Mouse (Mus musculus): ENCODE results near the gene Slc35c1. TPM values are rescaled to one million over a fixed set of nuclear protein-coding genes. Genes with fewer than 3 reads are reported as not detected.

Slc35c1 gene
- polyA plus RNA-seq, 1 experiment from 2014 or later, result 8.7 TPM

GRCm38 (mm10) chr2:92461215-92461614 lies 877 bp upstream of the Slc35c1 start:
- H3K27ac ChIP-seq (ENCODE audit: low read depth, low read length), result no peak overlapping the region
- WGBS, result 87% methylated on average over 1 of the region's 1 CpGs
- ATAC-seq (no peak), DNase-seq (ENCODE audit: low spot score) (no peak)
- H3K27me3 ChIP-seq (replicated peaks; ENCODE audit: control insufficient read depth, insufficient read depth, low read length), result no peaks in the 10 kb centered on the region
- no peaks in the 10 kb centered on the region for H3K36me3 ChIP-seq (ENCODE audit: control insufficient read depth, insufficient read depth, low read length)
- H3K9ac ChIP-seq (ENCODE audit: low read length), result no peak overlapping the region
- no peak overlapping the region for H3K4me3 ChIP-seq (ENCODE audit: low read depth, low read length)
- no peak overlapping the region for H3K4me2 ChIP-seq (ENCODE audit: low read length)
- peaks cover 24% of the 10 kb centered on the region for H3K4me1 ChIP-seq (ENCODE audit: control insufficient read depth, insufficient read depth, low read length)
- H3K9me3 ChIP-seq (replicated peaks; ENCODE audit: control insufficient read depth, low read length), result no peaks in the 10 kb centered on the region

GRCm38 (mm10) chr2:92459141-92459920 lies 1.0 kb downstream of the Slc35c1 start:
- H3K9ac ChIP-seq (ENCODE audit: low read length), result peak overlapping the region; percentile 67
- DNase-seq (ENCODE audit: low spot score), result peak; percentile 89
- peak overlapping the region; percentile 70 for H3K4me3 ChIP-seq (ENCODE audit: low read depth, low read length)
- H3K27ac ChIP-seq (ENCODE audit: low read depth, low read length), result no peak overlapping the region
- no peaks in the 10 kb centered on the region for H3K9me3 ChIP-seq (replicated peaks; ENCODE audit: control insufficient read depth, low read length)
- ATAC-seq, result peak; percentile 88
- no peaks in the 10 kb centered on the region for H3K27me3 ChIP-seq (replicated peaks; ENCODE audit: control insufficient read depth, insufficient read depth, low read length)
- under 1% methylated on average over 55 of the region's 55 CpGs for WGBS
- peak overlapping the region; percentile 96 for H3K4me2 ChIP-seq (ENCODE audit: low read length)
- peaks cover 2% of the 10 kb centered on the region for H3K36me3 ChIP-seq (ENCODE audit: control insufficient read depth, insufficient read depth, low read length)
- peaks cover 24% of the 10 kb centered on the region for H3K4me1 ChIP-seq (ENCODE audit: control insufficient read depth, insufficient read depth, low read length)

GRCm38 (mm10) chr2:92458481-92458880 lies 1.9 kb downstream of the Slc35c1 start:
- H3K4me2 ChIP-seq (ENCODE audit: low read length), result peak overlapping the region; percentile 96
- DNase-seq (ENCODE audit: low spot score) (no peak), ATAC-seq (no peak)
- H3K4me3 ChIP-seq (ENCODE audit: low read depth, low read length), result peak overlapping the region; percentile 70
- no peaks in the 10 kb centered on the region for H3K27me3 ChIP-seq (replicated peaks; ENCODE audit: control insufficient read depth, insufficient read depth, low read length)
- H3K9ac ChIP-seq (ENCODE audit: low read length), result peak overlapping the region; percentile 67
- peaks cover 11% of the 10 kb centered on the region for H3K36me3 ChIP-seq (ENCODE audit: control insufficient read depth, insufficient read depth, low read length)
- peaks cover 24% of the 10 kb centered on the region for H3K4me1 ChIP-seq (ENCODE audit: control insufficient read depth, insufficient read depth, low read length)
- no peaks in the 10 kb centered on the region for H3K9me3 ChIP-seq (replicated peaks; ENCODE audit: control insufficient read depth, low read length)
- WGBS, result 74% methylated on average over 13 of the region's 13 CpGs
- H3K27ac ChIP-seq (ENCODE audit: low read depth, low read length), result no peak overlapping the region

- Histone ChIP-seq H3K4me1 (ENCODE audit: control insufficient read depth, insufficient read depth, low read length) (peaks cover 24% of the 10 kb centered on the region), H3K27ac (ENCODE audit: low read depth, low read length) (no peak overlapping the region), H3K4me3 (ENCODE audit: low read depth, low read length) (no peak overlapping the region), H3K4me2 (ENCODE audit: low read length) (no peak overlapping the region), H3K9me3 (replicated peaks; ENCODE audit: control insufficient read depth, low read length) (no peaks in the 10 kb centered on the region), H3K27me3 (replicated peaks; ENCODE audit: control insufficient read depth, insufficient read depth, low read length) (no peaks in the 10 kb centered on the region), H3K36me3 (ENCODE audit: control insufficient read depth, insufficient read depth, low read length) (peaks cover 18% of the 10 kb centered on the region), H3K9ac (ENCODE audit: low read length) (no peak overlapping the region)
- no peak for ATAC-seq
- DNase-seq (ENCODE audit: low spot score), result no peak
- WGBS, result 79% methylated on average over 8 of the region's 8 CpGs
Observed at GRCm38 (mm10) chr2:92456970-92457530, 3.3 kb downstream of the Slc35c1 start.

- H3K9ac ChIP-seq (ENCODE audit: low read length), result no peak overlapping the region
- no peak overlapping the region for H3K4me3 ChIP-seq (ENCODE audit: low read depth, low read length)
- ATAC-seq, result no peak
Observed at GRCm38 (mm10) chr2:92455704-92456103, 4.6 kb downstream of the Slc35c1 start.

GRCm38 (mm10) chr2:92454166-92454565 lies 6.2 kb downstream of the Slc35c1 start:
- peaks cover 19% of the 10 kb centered on the region for H3K4me1 ChIP-seq (ENCODE audit: control insufficient read depth, insufficient read depth, low read length)
- WGBS, result 91% methylated on average over 11 of the region's 11 CpGs
- H3K4me3 ChIP-seq (ENCODE audit: low read depth, low read length), result no peak overlapping the region
- no peaks in the 10 kb centered on the region for H3K9me3 ChIP-seq (replicated peaks; ENCODE audit: control insufficient read depth, low read length)
- ATAC-seq (no peak), DNase-seq (ENCODE audit: low spot score) (no peak)
- peaks cover 18% of the 10 kb centered on the region for H3K36me3 ChIP-seq (ENCODE audit: control insufficient read depth, insufficient read depth, low read length)
- H3K9ac ChIP-seq (ENCODE audit: low read length), result no peak overlapping the region
- H3K27me3 ChIP-seq (replicated peaks; ENCODE audit: control insufficient read depth, insufficient read depth, low read length), result no peaks in the 10 kb centered on the region
- H3K4me2 ChIP-seq (ENCODE audit: low read length), result no peak overlapping the region
- H3K27ac ChIP-seq (ENCODE audit: low read depth, low read length), result no peak overlapping the region

More at GRCm38 (mm10) chr2:92455704-92456103, 4.6 kb downstream of the Slc35c1 start:
- H3K9me3 ChIP-seq (replicated peaks; ENCODE audit: control insufficient read depth, low read length), result no peaks in the 10 kb centered on the region
- no peak for DNase-seq (ENCODE audit: low spot score)
- peaks cover 24% of the 10 kb centered on the region for H3K4me1 ChIP-seq (ENCODE audit: control insufficient read depth, insufficient read depth, low read length)
- no peak overlapping the region for H3K27ac ChIP-seq (ENCODE audit: low read depth, low read length)
- WGBS, result 76% methylated on average over 3 of the region's 3 CpGs
- H3K36me3 ChIP-seq (ENCODE audit: control insufficient read depth, insufficient read depth, low read length), result peaks cover 18% of the 10 kb centered on the region
- H3K4me2 ChIP-seq (ENCODE audit: low read length), result no peak overlapping the region
- no peaks in the 10 kb centered on the region for H3K27me3 ChIP-seq (replicated peaks; ENCODE audit: control insufficient read depth, insufficient read depth, low read length)

GRCm38 (mm10) chr2:92451126-92451525 lies 9.2 kb downstream of the Slc35c1 start:
- H3K36me3 ChIP-seq (ENCODE audit: control insufficient read depth, insufficient read depth, low read length), result peaks cover 18% of the 10 kb centered on the region
- no peaks in the 10 kb centered on the region for H3K4me1 ChIP-seq (ENCODE audit: control insufficient read depth, insufficient read depth, low read length)
- DNase-seq (ENCODE audit: low spot score) (no peak), ATAC-seq (no peak)
- whole genome bisulfite sequencing, result 95% methylated on average over 3 of the region's 3 CpGs
- H3K9ac ChIP-seq (ENCODE audit: low read length), result no peak overlapping the region
- H3K9me3 ChIP-seq (replicated peaks; ENCODE audit: control insufficient read depth, low read length), result no peaks in the 10 kb centered on the region
- H3K27ac ChIP-seq (ENCODE audit: low read depth, low read length), result no peak overlapping the region
- H3K4me3 ChIP-seq (ENCODE audit: low read depth, low read length), result no peak overlapping the region
- no peaks in the 10 kb centered on the region for H3K27me3 ChIP-seq (replicated peaks; ENCODE audit: control insufficient read depth, insufficient read depth, low read length)
- H3K4me2 ChIP-seq (ENCODE audit: low read length), result no peak overlapping the region

- Histone ChIP-seq H3K9me3 (replicated peaks; ENCODE audit: control insufficient read depth, low read length) (no peaks in the 10 kb centered on the region), H3K27ac (ENCODE audit: low read depth, low read length) (no peak overlapping the region), H3K4me3 (ENCODE audit: low read depth, low read length) (no peak overlapping the region), H3K9ac (ENCODE audit: low read length) (no peak overlapping the region), H3K4me2 (ENCODE audit: low read length) (no peak overlapping the region), H3K36me3 (ENCODE audit: control insufficient read depth, insufficient read depth, low read length) (no peaks in the 10 kb centered on the region), H3K27me3 (replicated peaks; ENCODE audit: control insufficient read depth, insufficient read depth, low read length) (no peaks in the 10 kb centered on the region), H3K4me1 (ENCODE audit: control insufficient read depth, insufficient read depth, low read length) (peaks cover 3% of the 10 kb centered on the region; the same call in 1 of the 2 replicates)
- 65% methylated on average over 7 of the region's 7 CpGs for WGBS
- ATAC-seq (no peak), DNase-seq (ENCODE audit: low spot score) (no peak)
Observed at GRCm38 (mm10) chr2:92447121-92447740, 13.1 kb downstream of the Slc35c1 start.

GRCm38 (mm10) chr2:92446656-92447055 lies 13.7 kb downstream of the Slc35c1 start:
- WGBS, result 57% methylated on average over 8 of the region's 8 CpGs
- peaks cover 3% of the 10 kb centered on the region; the same call in 1 of the 2 replicates for H3K4me1 ChIP-seq (ENCODE audit: control insufficient read depth, insufficient read depth, low read length)
- DNase-seq (ENCODE audit: low spot score) (peak; percentile 50), ATAC-seq (peak; percentile 54; the same call in 1 of the 2 replicates)
- H3K27ac ChIP-seq (ENCODE audit: low read depth, low read length), result no peak overlapping the region
- H3K9ac ChIP-seq (ENCODE audit: low read length), result no peak overlapping the region
- no peaks in the 10 kb centered on the region for H3K9me3 ChIP-seq (replicated peaks; ENCODE audit: control insufficient read depth, low read length)
- H3K27me3 ChIP-seq (replicated peaks; ENCODE audit: control insufficient read depth, insufficient read depth, low read length), result no peaks in the 10 kb centered on the region
- H3K4me3 ChIP-seq (ENCODE audit: low read depth, low read length), result no peak overlapping the region
- no peaks in the 10 kb centered on the region for H3K36me3 ChIP-seq (ENCODE audit: control insufficient read depth, insufficient read depth, low read length)
- H3K4me2 ChIP-seq (ENCODE audit: low read length), result no peak overlapping the region
